Comparison of ENCODE assay signal across 11 mouse cellular contexts in genomic region chr4:40784556-40785169, GRCm38 (mm10). TPM values are rescaled to one million over a fixed set of nuclear protein-coding genes. Genes with fewer than 3 reads are reported as not detected.
A peak's percentile ranks its signal among the peaks of the same experiment; 100 is the strongest.
DNase-seq lines count a peak whose midpoint lies in the region; TF ChIP-seq lines count a peak whose summit lies in the region.
"Had no signal": no experiment of that assay in that cellular context is flagged by ENCODE, and none has a peak within 500 bp of the region (broad histone marks: within the 10 kb centered on the region; RNA-seq: fewer than 3 reads in every experiment).

No protein-coding gene starts in this region.

- intact Hi-C loops in heart, postnatal 36 days (cut with DNase I): loop anchor here (5.0 kb wide), 1 partner anchor 53 kb away; no protein-coding TSS in a partner anchor
- intact Hi-C loops in left cerebral cortex, adult 2 months (cut with DNase I): no loop called here

- no peak for TF ChIP-seq CTCF in left cerebral cortex, adult 2 months (IDR thresholded peaks at IDR 0.05)

- no peak overlapping the region for H3K27ac ChIP-seq in left cerebral cortex, adult 2 months
- H3K27ac ChIP-seq: layer of hippocampus, adult 2 months; liver, embryonic 14.5 days; neural tube, embryonic 12.5 days had no signal

- H3K4me3 ChIP-seq in left cerebral cortex, adult 2 months: no peak overlapping the region
- H3K4me3 ChIP-seq: layer of hippocampus, adult 2 months; neural tube, embryonic 12.5 days had no signal

- DNase-seq in cerebellum, postnatal 10 days: peak; percentile 34 to 46
- DNase-seq in cerebellum, adult 9-11 months: no peak
- peak; percentile 71 for DNase-seq in fat pad, adult 2 months (ENCODE audit: extremely low read depth, low read depth, low spot score)
- DNase-seq in heart, postnatal 36 days: peak; percentile 72 to 79
- DNase-seq in lung, postnatal 14 days: peak; percentile 63
- no peak for DNase-seq in neural tube, embryonic 10.5 days (ENCODE audit: extremely low spot score, low spot score)
- no peak for DNase-seq in left cerebral cortex, adult 8-10 months (ENCODE audit: low spot score in 2 of 2)
- no peak for DNase-seq in left cerebral cortex, adult 2 months (ENCODE audit: extremely low spot score in 1 of 2, low spot score in 2 of 2)

RNA-seq across cellular contexts. Expression of gene Smu1, which starts 26.9 kb away (rescaled TPM):
- total RNA-seq in heart, postnatal 36 days (2021): 10 to 100 TPM; 30.9 to 33.5 TPM
- 10 to 100 TPM; 52.5 to 57.8 (median 55.1) TPM for total RNA-seq in left cerebral cortex, adult 8-10 months (2022)
- total RNA-seq in left cerebral cortex, adult 2 months (2021): 10 to 100 TPM; 47.3 to 53.0 TPM

Comparison
In these comparisons a context has a peak if more than half of its experiments do, and no peak if none do; other contexts are left out.
1. DNase-seq: peak in cerebellum, postnatal 10 days (2 of 2), fat pad, adult 2 months (single experiment), heart, postnatal 36 days (2 of 2) and lung, postnatal 14 days (single experiment); none in cerebellum, adult 9-11 months (single experiment), neural tube, embryonic 10.5 days (single experiment), left cerebral cortex, adult 8-10 months (0 of 2) and left cerebral cortex, adult 2 months (0 of 2).